Mouse (Mus musculus): Measurements from ENCODE around the gene Ptpa.

Gene Ptpa

DNA sequence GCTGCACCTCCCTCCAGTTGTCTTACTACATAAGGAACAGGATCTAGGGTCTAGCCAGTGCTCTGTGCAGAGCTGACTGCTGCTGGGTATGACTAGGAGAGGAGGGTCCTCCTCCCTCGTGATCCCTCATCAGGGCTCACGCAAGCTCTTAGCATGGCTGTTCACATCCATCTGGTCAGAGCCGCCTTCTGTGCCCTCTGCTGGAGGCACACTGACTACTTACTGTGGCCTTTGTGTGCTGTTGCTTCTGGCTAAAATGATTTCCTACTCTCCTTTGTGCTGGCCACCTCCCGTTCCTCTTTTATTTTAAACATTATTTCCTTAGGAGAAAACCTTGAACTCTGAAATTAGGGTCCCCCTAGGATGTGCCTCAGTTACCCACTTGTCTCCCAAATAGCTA lies 21.0 kb downstream of the Ptpa start:
- in situ Hi-C loops (cut with MboI, MseI) = no loop called here

- in situ Hi-C loops (cut with MboI, MseI) = no loop called here
Observed at GRCm38 (mm10) chr2:30437791-30438190, 22.0 kb downstream of the Ptpa start.

DNA sequence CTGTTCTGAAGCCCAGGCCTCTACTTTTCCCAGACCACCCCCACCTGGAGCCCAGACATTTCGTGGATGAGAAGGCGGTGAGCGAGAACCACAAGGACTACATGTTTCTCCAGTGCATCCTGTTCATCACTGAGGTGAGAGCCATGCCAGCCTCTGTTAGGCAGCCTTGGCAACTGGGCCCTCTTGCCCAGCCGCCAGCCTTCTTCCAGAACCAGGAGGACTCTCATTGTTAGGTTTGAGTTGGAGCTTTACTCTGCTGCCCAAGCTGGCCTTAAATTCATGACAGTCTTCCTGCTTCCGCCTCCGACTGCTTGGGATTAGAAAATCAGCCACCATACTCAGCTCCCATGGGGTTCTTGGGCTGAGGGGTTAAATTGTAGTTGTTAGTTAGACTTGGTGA lies 23.8 kb downstream of the Ptpa start:
- in situ Hi-C loops (cut with MboI, MseI) = no loop called here

DNA sequence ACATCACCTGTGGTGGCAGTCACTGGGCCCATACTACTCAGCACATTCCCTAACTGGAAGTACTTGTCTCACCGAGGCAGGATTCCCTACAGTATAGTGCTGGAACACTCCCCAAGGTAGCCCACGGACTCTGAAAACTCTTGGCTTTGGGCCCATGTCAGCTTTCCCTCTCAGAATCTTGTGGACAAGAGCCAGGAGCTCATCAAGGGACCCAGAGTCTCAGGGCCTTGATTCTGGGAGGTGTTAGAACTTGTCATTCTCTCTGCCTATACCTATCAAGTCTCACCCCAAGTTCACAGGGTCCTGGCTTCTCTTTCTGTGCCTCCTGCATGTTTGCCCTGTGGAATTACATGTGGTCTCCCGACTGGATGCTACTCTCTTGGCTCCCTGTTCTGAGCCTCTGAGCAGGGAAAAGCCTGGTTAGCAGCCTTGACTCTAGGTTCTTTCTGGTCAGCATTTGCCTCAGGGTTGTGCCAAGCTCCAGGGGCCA lies 24.4 kb downstream of the Ptpa start:
- in situ Hi-C loops (cut with MboI, MseI) = no loop called here

DNA sequence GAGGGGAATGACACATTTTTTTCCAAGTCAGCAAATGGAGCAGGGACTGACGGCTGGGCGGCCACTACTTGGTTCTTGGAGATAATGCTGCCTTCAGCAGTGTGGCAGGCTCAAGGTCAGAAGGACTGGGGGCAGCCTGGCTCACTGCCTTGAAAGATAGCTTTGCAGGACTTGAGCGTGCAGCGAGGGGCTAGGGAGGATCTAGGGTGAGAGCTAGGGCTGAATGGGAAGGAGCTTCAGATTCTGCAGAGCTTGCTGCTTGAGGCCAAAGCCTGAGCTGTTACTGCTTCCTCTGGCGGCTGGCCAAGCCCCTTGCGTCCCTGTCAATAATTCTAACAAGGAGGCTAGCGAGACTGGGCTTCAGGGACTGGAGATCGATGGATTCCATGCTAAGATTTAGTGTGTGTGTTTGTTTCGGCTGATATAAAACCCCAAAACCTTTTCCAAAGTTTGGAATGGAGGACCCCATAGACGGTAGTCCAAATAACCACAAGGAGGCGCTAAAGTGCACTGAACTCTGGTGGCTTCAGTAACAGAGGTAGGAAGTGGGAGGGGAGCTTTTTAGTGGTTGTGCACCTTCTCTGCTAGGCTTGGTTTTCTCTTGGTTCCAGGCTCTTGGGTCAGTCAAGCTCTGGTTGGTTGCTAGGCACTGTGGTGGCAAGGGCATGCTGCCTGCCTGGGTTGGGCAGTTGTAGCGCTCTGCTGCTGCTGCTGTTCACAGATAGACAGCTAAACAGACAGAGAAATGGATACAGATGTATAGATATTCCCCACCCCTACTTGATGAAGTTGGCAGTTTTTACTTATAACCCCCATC lies 25.1 kb downstream of the Ptpa start:
- in situ Hi-C loops (cut with MboI, MseI) = no loop called here

GRCm38 (mm10) chr2:30441518-30442497 lies 26.0 kb downstream of the Ptpa start:
- in situ Hi-C loops (cut with MboI, MseI) = no loop called here

- in situ Hi-C loops (cut with MboI, MseI) = no loop called here
Observed at GRCm38 (mm10) chr2:30442498-30442890, 26.7 kb downstream of the Ptpa start.

GRCm38 (mm10) chr2:30443281-30443680 lies 27.4 kb downstream of the Ptpa start:
- in situ Hi-C loops (cut with MboI, MseI) = no loop called here

- in situ Hi-C loops (cut with MboI, MseI) = no loop called here
Observed at GRCm38 (mm10) chr2:30444006-30444405, 28.2 kb downstream of the Ptpa start.

DNA sequence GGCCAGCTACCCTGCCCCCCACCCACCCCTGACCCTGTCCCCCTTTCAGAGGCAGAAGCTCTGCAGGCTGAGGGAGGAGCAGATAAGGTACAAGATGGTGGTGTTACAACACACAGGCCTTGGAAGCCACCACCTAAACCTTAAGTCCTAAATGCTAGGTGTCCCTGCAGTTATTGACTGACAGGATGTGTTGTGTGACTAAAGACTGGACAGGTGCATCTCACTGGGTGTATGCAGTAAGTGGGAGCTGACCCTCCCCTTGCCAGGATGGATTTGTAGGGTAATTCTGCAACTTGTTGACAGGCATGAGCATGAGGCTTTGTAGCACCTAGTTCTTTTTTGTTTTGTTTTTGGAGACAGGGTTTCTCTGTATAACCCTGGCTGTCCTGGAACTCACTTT lies 28.6 kb downstream of the Ptpa start:
- in situ Hi-C loops (cut with MboI, MseI) = no loop called here

- in situ Hi-C loops (cut with MboI, MseI) = no loop called here
Observed at GRCm38 (mm10) chr2:30445312-30445711, 29.5 kb downstream of the Ptpa start.

- in situ Hi-C loops (cut with MboI, MseI) = no loop called here
Observed at GRCm38 (mm10) chr2:30446891-30447826, 31.3 kb downstream of the Ptpa start.

DNA sequence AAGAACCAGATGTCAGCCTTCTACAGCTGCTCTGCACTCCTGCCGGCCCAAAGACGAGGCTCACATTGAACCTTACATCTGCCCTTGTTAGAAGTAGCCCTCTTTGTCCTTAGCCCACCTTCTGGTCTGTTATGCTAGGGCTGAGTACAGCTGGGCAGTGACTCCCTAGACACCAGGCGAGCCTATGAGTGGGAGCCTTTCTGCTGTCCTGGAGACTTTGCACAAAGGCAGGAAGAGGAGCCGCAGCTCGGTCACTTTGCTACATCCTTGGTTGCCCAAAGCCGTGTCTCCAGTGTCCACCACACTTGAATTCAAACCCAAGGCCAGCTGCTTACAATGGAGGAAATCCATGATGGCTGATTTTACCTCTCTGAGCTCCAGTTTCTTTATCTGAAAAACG lies 32.5 kb downstream of the Ptpa start:
- in situ Hi-C loops (cut with MboI, MseI) = no loop called here

- in situ Hi-C loops (cut with MboI, MseI) = loop anchor here (5.0 kb wide), 1 partner anchor 342 kb away; no protein-coding TSS in a partner anchor
Observed at GRCm38 (mm10) chr2:30450530-30450929, 34.7 kb downstream of the Ptpa start.

DNA sequence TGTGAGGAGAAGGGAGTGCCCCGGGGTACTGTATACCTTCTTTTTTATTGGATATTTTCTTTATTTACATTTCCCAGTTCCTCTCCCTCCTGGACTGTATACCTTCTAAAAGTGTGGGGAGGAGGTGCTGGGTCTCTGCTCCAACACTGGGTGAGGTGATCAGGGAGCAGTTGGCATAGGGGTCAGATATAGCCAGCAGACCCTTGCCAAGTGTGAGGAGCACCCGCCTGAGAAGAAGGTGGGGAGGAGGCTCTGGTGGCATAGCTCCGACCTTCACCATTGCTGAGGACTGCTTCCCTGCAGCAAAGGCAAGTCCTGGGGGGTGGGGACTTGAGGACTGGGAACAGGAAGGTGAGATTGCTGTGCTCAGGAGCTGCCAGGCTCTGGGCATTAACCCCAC lies 35.7 kb downstream of the Ptpa start:
- in situ Hi-C loops (cut with MboI, MseI) = loop anchor here (5.0 kb wide), 1 partner anchor 341 kb away; no protein-coding TSS in a partner anchor

DNA sequence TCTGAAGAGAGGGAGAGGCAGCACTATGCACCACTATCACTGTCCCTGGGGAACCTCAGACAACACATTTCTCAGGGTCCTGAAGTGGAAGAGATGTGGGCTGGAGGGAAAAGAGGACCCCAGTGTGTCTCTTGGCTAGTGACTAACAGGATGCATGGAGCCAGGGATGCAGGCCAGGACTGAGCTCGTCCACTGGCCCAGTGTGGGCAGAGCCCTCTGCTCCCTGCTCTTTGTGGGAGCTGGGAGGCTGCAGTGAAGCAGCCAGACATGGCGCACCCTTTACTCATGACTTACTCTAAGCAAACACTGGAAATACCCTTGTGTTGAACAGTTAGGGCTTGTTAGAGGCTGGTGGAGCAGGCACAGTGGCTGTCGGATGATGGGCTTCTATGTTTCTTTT lies 37.7 kb downstream of the Ptpa start:
- in situ Hi-C loops (cut with MboI, MseI) = loop anchor here (5.0 kb wide), 1 partner anchor 339 kb away; no protein-coding TSS in a partner anchor

GRCm38 (mm10) chr2:30454587-30454986 lies 38.7 kb downstream of the Ptpa start:
- in situ Hi-C loops (cut with MboI, MseI) = loop anchor here (5.0 kb wide), 1 partner anchor 338 kb away; no protein-coding TSS in a partner anchor

GRCm38 (mm10) chr2:30456104-30456980 lies 40.5 kb downstream of the Ptpa start:
- in situ Hi-C loops (cut with MboI, MseI) = no loop called here

DNA sequence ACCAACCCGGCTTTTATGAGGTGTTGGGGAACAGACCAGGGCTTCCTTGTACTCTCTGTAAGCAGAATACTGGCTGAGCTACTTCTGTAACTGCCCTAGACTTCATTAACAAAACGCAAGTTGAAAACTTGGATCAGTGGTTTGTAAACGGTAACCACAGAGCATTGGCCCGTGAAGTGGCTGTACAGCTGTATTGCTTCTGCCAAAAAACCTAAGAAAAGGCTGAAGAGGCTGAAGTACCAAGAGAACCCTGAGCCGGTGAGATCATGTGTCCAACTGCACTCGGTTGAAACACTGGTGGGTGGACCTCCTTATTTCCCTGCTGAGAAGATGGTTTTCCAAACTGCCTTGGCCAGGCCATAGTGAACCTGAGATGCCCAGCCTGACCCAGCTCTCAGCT lies 42.5 kb downstream of the Ptpa start:
- in situ Hi-C loops (cut with MboI, MseI) = no loop called here

DNA sequence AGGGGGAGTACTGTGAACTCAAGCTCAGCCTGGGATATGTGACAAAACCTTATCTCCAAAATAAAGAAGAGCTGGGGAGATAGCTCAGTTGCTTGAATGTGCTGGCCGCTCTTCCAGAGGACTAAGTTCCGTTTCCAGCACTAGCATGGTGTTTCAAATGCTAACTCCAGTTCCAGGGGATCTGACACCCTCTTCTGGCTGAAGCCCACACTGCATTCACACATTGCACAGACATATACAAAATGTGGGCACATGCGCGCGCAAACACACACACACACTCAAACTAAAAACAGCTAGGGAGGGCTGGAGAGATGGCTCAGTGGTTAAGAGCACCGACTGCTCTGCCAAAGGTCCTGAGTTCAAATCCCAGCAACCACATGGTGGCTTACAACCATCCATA lies 43.4 kb downstream of the Ptpa start:
- in situ Hi-C loops (cut with MboI, MseI) = no loop called here

Measured in T-helper 2 cell (primary cell).